Mouse (Mus musculus) lung, postnatal 0 days (tissue): Measurements from ENCODE around the gene Mad1l1.

ENCODE experiments used
- CTCF ChIP-seq: IDR thresholded peaks from 2 replicates; pipeline ENCODE4 v1.5.1; 2016; ENCODE audit warnings: antibody characterized with exemption, mild to moderate bottlenecking
- EP300 ChIP-seq: IDR thresholded peaks from 2 replicates; pipeline ENCODE4 v1.6.1; 2016; ENCODE audit warnings: antibody characterized with exemption, mild to moderate bottlenecking, control low read depth

GRCm38 (mm10) chr5:140022861-140023260 lies 298.5 kb downstream of the Mad1l1 start:
- TF ChIP-seq CTCF (no peak), EP300 (no peak)
